Mouse (Mus musculus) layer of hippocampus, postnatal 14 days (tissue): Measurements from ENCODE around the gene Cox7a1. TPM values are rescaled to one million over a fixed set of nuclear protein-coding genes. Genes with fewer than 3 reads are reported as not detected.
A peak's percentile ranks its signal among the peaks of the same experiment; 100 is the strongest.

Source experiments
- DNase-seq, 2 experiments: peaks; one replicate each; pipeline ENCODE4 v3.0.0; 2021 to 2022; ENCODE audit warnings: low spot score in 2 of 2, mixed read lengths in 1 of 2
- total RNA-seq, 2 experiments: library from RNA; stranded (reverse); gene quantifications; 2 replicates each; pipeline ENCODE4 v1.2.3; 2021

The Cox7a1 gene
- total RNA-seq, 2 experiments from 2014 or later: 6.2 to 8.6 TPM

DNA sequence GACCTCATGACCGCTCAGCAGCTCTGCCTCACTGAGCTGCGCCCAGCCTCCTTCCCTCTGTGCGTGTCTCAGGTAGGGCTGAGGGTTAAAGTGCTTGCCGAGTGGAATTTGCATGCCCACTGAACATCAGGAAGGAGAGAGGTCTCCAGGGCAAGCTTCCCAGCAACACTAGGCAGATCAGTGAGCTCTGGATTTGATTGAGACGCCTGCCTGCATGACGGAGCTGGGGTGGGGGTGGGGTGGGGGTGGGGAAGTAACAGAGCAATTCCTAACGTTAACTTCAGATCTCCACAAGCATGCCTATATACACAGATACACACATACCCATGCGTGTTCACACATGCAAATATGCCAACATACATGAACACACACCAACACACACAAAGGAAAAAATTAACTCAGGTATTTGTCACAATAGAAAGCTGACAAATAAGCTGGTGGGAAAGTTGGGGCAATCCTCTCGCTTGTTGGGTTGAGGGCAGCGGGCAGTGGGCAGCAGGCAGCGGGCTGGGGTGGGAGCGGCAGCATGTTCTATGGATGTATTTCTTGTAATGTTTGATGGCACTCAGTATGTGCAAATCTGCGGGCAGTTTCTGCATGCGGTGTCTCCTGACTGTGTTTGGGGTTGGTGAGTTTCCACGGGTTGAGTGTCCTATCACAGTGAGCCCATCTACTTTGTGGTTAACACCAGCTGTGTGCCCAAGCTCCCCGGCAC is 35.5 kb downstream of the Cox7a1 start:
- DNase-seq: peak in 1 of 2 experiments; percentile 37

DNA sequence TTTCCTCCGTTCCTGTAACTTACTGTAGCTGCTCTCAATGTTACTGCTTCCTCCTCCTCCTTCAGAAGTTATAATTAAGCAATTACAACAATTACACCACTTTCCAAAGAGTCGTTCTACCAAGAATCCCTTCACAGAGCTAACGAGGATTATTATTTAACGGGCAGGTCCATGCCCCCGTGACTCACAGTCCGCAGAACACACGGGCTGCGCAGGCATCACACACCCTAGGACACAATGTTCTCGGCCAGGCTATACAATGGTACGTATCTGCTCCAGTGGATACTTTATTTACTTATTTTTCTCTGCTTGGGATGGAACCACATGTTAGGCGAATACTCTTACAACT is 36.0 kb downstream of the Cox7a1 start:
- no peak for DNase-seq

DNA sequence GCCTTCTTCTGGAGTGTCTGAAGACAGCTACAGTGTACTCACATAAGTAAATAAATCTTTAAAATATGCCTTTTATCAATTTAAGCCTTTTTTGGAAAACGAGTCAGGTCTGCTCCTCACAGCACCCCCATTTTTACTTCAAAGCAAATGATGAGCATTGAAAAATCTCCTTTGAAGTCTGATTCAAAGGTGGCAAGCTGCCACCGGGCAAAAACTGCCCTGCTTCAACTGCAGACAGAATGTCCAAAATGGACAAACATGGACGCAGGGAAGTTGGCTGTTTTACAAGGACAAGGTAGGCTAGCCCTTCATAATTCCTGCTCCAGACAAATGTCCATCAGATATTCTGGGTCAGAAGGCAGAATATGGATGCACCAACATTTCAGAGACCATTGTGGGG is 37.5 kb downstream of the Cox7a1 start:
- no peak for DNase-seq

DNA sequence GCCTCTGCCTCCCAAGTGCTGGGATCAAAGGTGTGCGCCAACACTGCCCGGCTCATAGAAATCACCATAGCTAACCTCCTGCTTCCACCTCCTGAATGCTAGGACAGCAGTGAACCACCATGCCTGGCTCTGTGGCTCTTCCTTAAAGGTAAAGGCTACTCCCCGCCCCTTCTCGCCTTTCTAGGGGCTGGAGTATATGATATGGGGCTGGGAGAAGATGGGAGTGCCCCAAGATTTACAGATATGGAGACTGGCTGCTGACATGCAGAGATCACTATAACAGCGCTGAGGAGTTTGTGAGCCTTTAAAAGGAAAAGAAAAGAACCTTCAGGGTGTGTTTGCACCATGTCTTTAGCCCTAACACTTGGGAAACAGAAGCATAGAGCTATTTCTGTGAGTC is 38.3 kb downstream of the Cox7a1 start:
- DNase-seq: no peak

DNA sequence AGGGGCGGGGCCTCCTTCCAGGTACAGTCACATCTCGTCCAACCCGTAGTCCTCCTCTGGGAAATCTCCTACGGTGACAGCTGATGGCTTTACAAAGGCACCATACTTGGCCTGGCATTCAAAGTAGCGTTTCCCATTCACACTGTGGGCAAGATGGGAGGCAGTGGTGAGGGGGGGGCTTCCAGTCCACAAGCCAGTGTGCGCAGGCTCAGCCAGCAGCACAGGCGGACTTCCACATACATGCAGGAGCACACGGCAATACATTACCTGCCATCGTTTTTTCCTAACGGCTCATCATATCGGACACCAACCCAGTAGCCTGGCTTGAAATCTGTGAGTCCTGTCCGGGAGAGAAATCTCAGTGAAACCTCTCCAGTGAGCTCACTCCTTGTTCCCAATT is 40.3 kb downstream of the Cox7a1 start:
- DNase-seq: no peak

DNA sequence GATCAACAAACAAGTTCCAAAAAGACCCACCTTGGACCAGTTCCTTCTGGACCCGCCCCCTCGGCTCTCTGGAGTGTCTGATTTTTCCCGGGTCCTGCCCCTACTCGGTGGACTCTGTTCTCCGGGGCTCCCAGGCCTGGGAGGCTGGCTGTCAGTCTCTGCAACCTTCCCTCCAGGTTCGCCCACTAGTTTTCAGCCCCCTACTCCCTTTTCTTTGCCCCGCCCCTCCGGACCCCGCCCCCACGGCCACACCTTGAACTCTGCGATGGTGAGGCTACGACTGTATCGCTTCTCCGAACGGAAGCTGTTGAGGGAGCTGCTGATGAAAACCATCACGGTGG is 47.4 kb downstream of the Cox7a1 start:
- peak in 1 of 2 experiments; percentile 29 for DNase-seq

DNA sequence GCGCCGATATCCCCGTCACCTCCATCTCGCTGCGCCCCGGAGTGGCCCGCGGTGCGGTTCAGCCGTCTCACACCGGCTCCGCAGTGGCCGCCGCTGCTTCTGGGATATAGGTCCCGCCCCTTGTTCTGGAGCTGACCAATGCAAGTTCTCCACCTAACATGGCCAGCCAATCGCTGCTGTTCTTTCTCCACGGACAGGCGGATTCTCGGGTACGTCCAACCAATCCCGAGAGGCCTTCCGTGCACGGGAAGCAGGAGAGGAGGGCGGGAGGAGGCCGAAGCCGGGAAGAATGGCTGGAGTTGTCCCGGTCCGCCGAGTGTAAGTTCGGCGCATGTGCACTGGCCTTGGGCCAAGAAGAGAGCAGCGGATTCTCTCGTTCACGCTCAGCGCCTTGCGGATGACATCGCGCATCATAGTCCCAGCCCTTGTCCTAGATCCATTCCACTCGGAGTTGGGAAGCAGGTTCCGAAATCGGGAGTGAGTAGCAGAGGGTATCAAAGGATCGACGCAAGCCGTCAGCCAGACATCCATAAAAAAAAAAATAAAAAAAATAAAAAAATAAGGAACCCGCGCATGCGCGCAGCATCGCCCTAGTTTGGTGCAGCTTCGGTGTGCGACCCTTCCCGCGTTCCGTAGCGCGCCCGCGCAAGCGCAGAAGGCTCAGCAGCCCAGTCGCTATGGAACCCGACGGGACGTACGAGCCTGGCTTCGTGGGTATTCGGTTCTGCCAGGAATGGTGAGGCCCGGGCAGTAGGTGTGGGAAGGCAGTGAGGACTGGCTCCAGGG is 47.9 kb downstream of the Cox7a1 start, which contains the start of the genes Polr2i and Tbcb:
Polr2i (plus strand) TSS at position 280 of the 786 bp plus-strand sequence.
Tbcb (minus strand) TSS at position 604 of the 786 bp plus-strand sequence.
- DNase-seq: peak; percentile 99

DNA sequence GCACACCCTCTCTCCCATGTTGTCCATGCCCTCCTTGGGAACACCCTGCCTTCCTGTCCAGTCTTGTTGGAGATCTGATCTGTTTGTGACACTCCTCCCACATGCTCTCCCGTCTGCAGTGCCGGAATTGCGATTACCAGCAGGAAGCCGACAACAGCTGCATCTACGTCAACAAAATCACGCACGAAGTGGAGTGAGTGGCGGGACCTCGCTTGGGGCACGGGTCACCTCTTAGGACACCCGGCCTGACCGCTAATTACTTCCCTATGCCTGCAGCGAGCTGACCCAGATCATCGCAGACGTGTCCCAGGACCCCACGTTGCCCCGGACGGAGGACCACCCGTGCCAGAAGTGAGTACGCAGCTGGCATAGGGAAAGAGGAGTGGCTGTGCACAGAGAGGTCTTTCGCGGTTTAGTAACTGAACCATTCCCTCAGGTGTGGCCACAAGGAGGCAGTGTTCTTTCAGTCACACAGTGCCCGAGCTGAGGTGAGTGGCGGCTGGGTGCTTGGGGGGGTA is 48.7 kb downstream of the Cox7a1 start:
- peak; percentile 40 to 54 for DNase-seq

DNA sequence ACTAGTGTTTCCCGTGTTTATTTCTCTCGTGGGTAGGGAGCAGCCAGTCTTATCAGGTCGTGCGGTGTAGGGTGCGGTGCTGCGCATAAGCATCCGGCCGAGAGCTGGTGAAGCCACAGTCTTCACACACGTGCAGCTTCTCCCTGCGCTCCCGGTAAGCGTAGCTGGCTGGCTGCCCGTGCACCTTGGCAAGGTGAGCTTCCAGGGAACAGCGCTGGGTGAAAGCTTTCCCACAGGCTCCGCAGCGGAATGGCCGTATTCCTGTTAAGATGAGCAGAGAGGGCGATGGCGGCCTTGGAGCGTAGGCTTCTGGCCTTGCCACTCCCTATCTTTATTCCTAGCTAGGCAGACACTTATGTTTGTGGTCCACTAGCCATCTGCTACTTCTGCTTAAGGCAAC is 49.4 kb downstream of the Cox7a1 start:
- peak in 1 of 2 experiments; percentile 17 for DNase-seq

DNA sequence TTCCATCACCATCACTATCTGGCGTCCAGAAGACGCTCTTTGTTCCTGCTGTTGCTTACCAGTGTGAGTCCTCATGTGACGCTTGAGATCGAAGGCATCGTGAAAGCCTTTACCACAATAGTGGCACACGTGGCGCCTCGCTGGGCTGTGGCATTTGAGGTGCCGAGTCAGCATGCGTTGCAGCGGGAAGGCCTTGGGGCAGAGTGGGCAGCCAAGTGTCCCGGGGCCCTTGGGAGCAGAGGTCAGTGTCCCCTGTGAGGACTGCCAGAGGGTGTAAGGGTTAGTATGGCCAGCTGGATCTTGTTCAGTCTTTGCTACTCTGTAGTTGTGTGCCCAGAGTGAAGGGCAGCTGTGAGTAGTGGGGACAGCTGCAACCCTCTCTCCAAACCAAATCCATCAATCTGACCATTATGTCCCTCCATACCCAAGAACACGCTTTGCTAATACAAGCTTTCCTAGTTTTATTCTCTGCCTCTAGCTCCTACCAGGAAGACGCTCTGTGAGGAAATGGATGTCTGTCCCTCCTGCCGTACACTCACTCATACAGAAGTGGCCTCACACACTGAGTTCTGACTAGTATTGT is 50.4 kb downstream of the Cox7a1 start:
- DNase-seq: no peak

DNA sequence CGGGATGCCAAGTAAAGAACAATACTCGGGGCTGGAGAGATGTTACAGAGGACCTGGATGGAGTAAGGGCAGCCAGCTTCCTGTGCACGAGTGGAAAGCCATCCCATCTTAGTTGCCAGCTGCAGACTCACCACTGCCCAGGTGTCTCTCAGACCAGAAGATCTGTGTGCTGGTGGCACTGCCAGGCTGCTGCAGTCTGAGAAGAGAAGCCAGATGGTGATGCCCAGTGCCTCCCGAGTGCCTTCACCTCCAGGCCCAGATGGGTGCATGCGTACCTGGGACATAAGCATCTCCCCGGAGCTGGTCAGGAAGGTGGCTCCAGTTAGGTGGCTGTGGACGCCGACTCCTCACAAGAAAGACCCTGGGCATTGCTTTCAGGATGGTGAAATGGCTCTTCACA is 51.1 kb downstream of the Cox7a1 start:
- no peak for DNase-seq

DNA sequence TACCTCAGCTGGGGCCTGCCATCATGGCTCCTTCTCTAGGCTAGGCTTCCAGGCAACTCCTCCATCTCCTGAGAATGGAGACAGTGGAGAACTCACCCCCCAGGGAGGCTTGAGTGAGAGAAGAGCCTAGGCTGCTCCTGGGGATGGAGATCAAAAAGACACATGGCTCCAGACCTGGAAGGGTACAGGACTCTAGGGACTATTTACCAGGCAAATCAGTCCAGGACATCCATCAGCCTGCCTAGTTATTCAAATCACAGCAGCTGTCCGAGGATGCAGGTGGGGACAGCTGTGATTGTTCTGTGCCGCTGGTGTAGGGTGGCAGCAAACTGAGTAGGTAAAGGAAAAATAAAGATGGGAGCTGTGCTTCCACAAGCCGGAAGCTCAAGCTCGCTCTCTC is 51.7 kb downstream of the Cox7a1 start, which contains the start of gene Ovol3:
Ovol3 (minus strand) TSS at position 101 of the 400 bp plus-strand sequence.
- DNase-seq: no peak

Other genes starting within 250 kb of the Cox7a1 start
- 10 to 100 TPM; 17.3 to 17.8 TPM for gene Zfp74, start 230.1 kb upstream of the Cox7a1 start, total RNA-seq
- 1 to 10 TPM; 5.1 to 5.3 TPM for gene Zfp568, start 200.2 kb upstream of the Cox7a1 start, total RNA-seq
- 1 to 10 TPM; 7.4 to 8.9 TPM for gene Zfp14, start 132.8 kb upstream of the Cox7a1 start, total RNA-seq
- 1 to 10 TPM; 3.6 to 4.5 TPM for gene Zfp82, start 111.2 kb upstream of the Cox7a1 start, total RNA-seq
- gene Gm26920, start 93.7 kb upstream of the Cox7a1 start, total RNA-seq: not detected
- 1 to 10 TPM; 6.9 to 8.5 TPM for gene Zfp566, start 93.6 kb upstream of the Cox7a1 start, total RNA-seq
- 10 to 100 TPM; 65.1 to 72.3 TPM for gene Zfp260, start 89.4 kb upstream of the Cox7a1 start, total RNA-seq
- gene Zfp382, start 62.2 kb upstream of the Cox7a1 start, total RNA-seq: 10 to 100 TPM; 25.3 to 27.6 TPM
- 10 to 100 TPM; 48.4 to 52.6 TPM for gene Zfp146, start 14.4 kb upstream of the Cox7a1 start, total RNA-seq
- 100 to 1,000 TPM; 206 to 239 TPM for gene Capns1, start 14.7 kb downstream of the Cox7a1 start, total RNA-seq
- 10 to 100 TPM; 53.9 to 58.0 TPM for gene Polr2i, start 47.8 kb downstream of the Cox7a1 start, total RNA-seq
- gene Tbcb, start 48.1 kb downstream of the Cox7a1 start, total RNA-seq: 100 to 1,000 TPM; 135 to 139 TPM
- gene Ovol3, start 51.6 kb downstream of the Cox7a1 start, total RNA-seq: not detected
- under 1 TPM; 0.35 to 0.67 TPM for gene Thap8, start 96.0 kb downstream of the Cox7a1 start, total RNA-seq
- 1 to 10 TPM; 2.7 to 3.0 TPM for gene Wdr62, start 96.3 kb downstream of the Cox7a1 start, total RNA-seq
- gene Clip3, start 107.6 kb downstream of the Cox7a1 start, total RNA-seq: 100 to 1,000 TPM; 501 to 515 TPM
- gene Alkbh6, start 124.6 kb downstream of the Cox7a1 start, total RNA-seq: 10 to 100 TPM; 41.6 to 45.9 TPM
- gene Syne4, start 130.7 kb downstream of the Cox7a1 start, total RNA-seq: 1 to 10 TPM; 4.2 to 5.8 TPM
- gene E130208F15Rik, start 137.6 kb downstream of the Cox7a1 start, total RNA-seq: under 1 TPM; 0.43 to 0.74 TPM
- 1 to 10 TPM; 7.8 to 8.9 TPM for gene Sdhaf1, start 139.8 kb downstream of the Cox7a1 start, total RNA-seq
- 10 to 100 TPM; 32.5 to 35.5 TPM for gene Lrfn3, start 178.6 kb downstream of the Cox7a1 start, total RNA-seq
- gene Tyrobp, start 229.6 kb downstream of the Cox7a1 start, total RNA-seq: 10 to 100 TPM; 26.7 to 30.1 TPM
- not detected for gene Hcst, start 235.7 kb downstream of the Cox7a1 start, total RNA-seq
- 1 to 10 TPM; 3.7 to 3.8 TPM for gene Nfkbid, start 237.6 kb downstream of the Cox7a1 start, total RNA-seq